Mouse (Mus musculus) adrenal gland, adult (tissue): ENCODE results near the gene 2510039O18Rik.

Experiments
- DNase-seq, 2 experiments: peaks; one replicate each; pipeline ENCODE4 v3.0.0; 2022 to 2023; ENCODE audit warnings: low spot score in 1 of 2; ENCODE audit not compliant: inconsistent age in 2 of 2

2510039O18Rik gene

GRCm38 (mm10) chr4:147985205-147986132, 44.8 kb downstream of the 2510039O18Rik start, which contains the start of gene Nppb:
TSS of gene Nppb (plus strand) at chr4:147985788.
- DNase-seq: peak; percentile 40 to 73

- DNase-seq: no peak
Measured at GRCm38 (mm10) chr4:147993571-147994095, 52.9 kb downstream of the 2510039O18Rik start.

- DNase-seq: peak in 1 of 2 experiments; percentile 72
Measured at GRCm38 (mm10) chr4:147995311-147995710, 54.6 kb downstream of the 2510039O18Rik start.
